Mouse (Mus musculus) liver, embryonic 15.5 days (tissue): Measurements from ENCODE around the gene Olfr1537. TPM values are rescaled to one million over a fixed set of nuclear protein-coding genes. Genes with fewer than 3 reads are reported as not detected.

Source experiments
- ATAC-seq: fragments of 200-750 bp; cut with Nextera tagmentation; 2 replicates; pipeline ENCODE4 v1.8.0; 2017; ENCODE audit warnings: moderate number of reproducible peaks, mild to moderate bottlenecking, moderate library complexity; ENCODE audit not compliant: insufficient read depth
- H3K27ac ChIP-seq: fragments of 300-500 bp; sonication (generic); replicated peaks from 2 replicates; pipeline ENCODE4 v1.5.1; 2015; ENCODE audit warnings: mild to moderate bottlenecking, inconsistent platforms
- H3K27me3 ChIP-seq: fragments of 300-500 bp; sonication (generic); 2 replicates; pipeline ENCODE4 v1.6.1; 2015; ENCODE audit warnings: mild to moderate bottlenecking, inconsistent platforms
- H3K36me3 ChIP-seq: fragments of 300-500 bp; sonication (generic); replicated peaks from 2 replicates; pipeline ENCODE4 v1.6.1; 2015; ENCODE audit warnings: moderate library complexity, mild to moderate bottlenecking, inconsistent platforms
- H3K4me1 ChIP-seq: fragments of 300-500 bp; sonication (generic); replicated peaks from 2 replicates; pipeline ENCODE4 v1.6.1; 2015; ENCODE audit warnings: inconsistent platforms
- H3K4me2 ChIP-seq: fragments of 300-500 bp; sonication (generic); 2 replicates; pipeline ENCODE4 v1.6.1; 2015; ENCODE audit warnings: moderate library complexity, mild to moderate bottlenecking, inconsistent platforms
- H3K4me3 ChIP-seq: fragments of 300-500 bp; sonication (generic); replicated peaks from 2 replicates; pipeline ENCODE4 v1.5.1; 2015; ENCODE audit warnings: mild to moderate bottlenecking, inconsistent platforms
- H3K9ac ChIP-seq: fragments of 300-500 bp; sonication (generic); 2 replicates; pipeline ENCODE4 v1.6.1; 2015; ENCODE audit warnings: moderate library complexity, mild to moderate bottlenecking, inconsistent platforms
- H3K9me3 ChIP-seq: fragments of 300-500 bp; sonication (generic); replicated peaks from 2 replicates; pipeline ENCODE4 v1.6.1; 2016; ENCODE audit warnings: inconsistent platforms
- WGBS: fragments of 180-500 bp; shearing (Covaris S2); methylation state at CpG from one replicate; pipeline ENCODE4 v1.1.7; 2015; ENCODE audit warnings: mixed read lengths; ENCODE audit not compliant: insufficient replicate concordance; 5-methylcytosine and 5-hydroxymethylcytosine counted together
- polyA plus RNA-seq: library from polyadenylated mRNA; unstranded; fragments of >200 nt; fragmentation: Nextera tagmentation; extraction: Ambion mirVana; gene quantifications from 2 replicates; pipeline ENCODE4 v1.2.1, GENCODE M21; 2015

Gene Olfr1537
- polyA plus RNA-seq, result not detected in 2 replicates

- 69% methylated on average over 1 of the region's 1 CpGs for WGBS
Observed at GRCm38 (mm10) chr9:39249894-39250293, at the start of gene Olfr1537. Gene Olfr1537 (minus strand): TSS chr9:39249994.

GRCm38 (mm10) chr9:39287136-39287535, 37.3 kb upstream of the Olfr1537 start:
- no peak for ATAC-seq
- 54% methylated on average over 2 of the region's 2 CpGs for WGBS
- Histone ChIP-seq H3K27ac (no peak overlapping the region), H3K4me3 (no peak overlapping the region), H3K9me3 (no peaks in the 10 kb centered on the region), H3K9ac (no peak overlapping the region), H3K27me3 (no peaks in the 10 kb centered on the region), H3K4me2 (no peak overlapping the region), H3K4me1 (no peaks in the 10 kb centered on the region), H3K36me3 (no peaks in the 10 kb centered on the region)

More at GRCm38 (mm10) chr9:39249894-39250293, at the start of gene Olfr1537:
- Histone ChIP-seq H3K27me3 (no peaks in the 10 kb centered on the region), H3K36me3 (no peaks in the 10 kb centered on the region), H3K9me3 (no peaks in the 10 kb centered on the region), H3K4me3 (no peak within 1 kb of the TSS), H3K4me1 (no peaks in the 10 kb centered on the region), H3K4me2 (no peak within 1 kb of the TSS), H3K9ac (no peak within 1 kb of the TSS), H3K27ac (no peak within 1 kb of the TSS)
- ATAC-seq, result no peak

- H3K9ac ChIP-seq, result no peak within 1 kb of the TSS
- WGBS, result 67% methylated on average over 3 of the region's 3 CpGs
- H3K27me3 ChIP-seq, result no peaks in the 10 kb centered on the region
- H3K27ac ChIP-seq, result no peak within 1 kb of the TSS
- no peaks in the 10 kb centered on the region for H3K4me1 ChIP-seq
- no peaks in the 10 kb centered on the region for H3K9me3 ChIP-seq
- no peak for ATAC-seq
- H3K4me2 ChIP-seq, result no peak within 1 kb of the TSS
- H3K36me3 ChIP-seq, result no peaks in the 10 kb centered on the region
- no peak within 1 kb of the TSS for H3K4me3 ChIP-seq
Observed at GRCm38 (mm10) chr9:39276718-39277117, 26.9 kb upstream of the Olfr1537 start, which contains the start of gene Olfr945. Gene Olfr945 (minus strand): TSS chr9:39276818.

- no peaks in the 10 kb centered on the region for H3K36me3 ChIP-seq
- no peaks in the 10 kb centered on the region for H3K4me1 ChIP-seq
- H3K4me3 ChIP-seq, result no peak within 1 kb of the TSS
- no peak within 1 kb of the TSS for H3K4me2 ChIP-seq
- H3K9ac ChIP-seq, result no peak within 1 kb of the TSS
- no peak within 1 kb of the TSS for H3K27ac ChIP-seq
- no peak for ATAC-seq
- no peaks in the 10 kb centered on the region for H3K27me3 ChIP-seq
- H3K9me3 ChIP-seq, result no peaks in the 10 kb centered on the region
Observed at GRCm38 (mm10) chr9:39201620-39202019, 48.2 kb downstream of the Olfr1537 start, which contains the start of gene Olfr944. Gene Olfr944 (plus strand): TSS chr9:39201920.

Other genes with a start within 250 kb of the Olfr1537 start
- not detected in 2 replicates for gene Olfr146, start 226.6 kb downstream of the Olfr1537 start, polyA plus RNA-seq
- gene Olfr937, start 185.0 kb downstream of the Olfr1537 start, polyA plus RNA-seq, result not detected in 2 replicates
- gene Olfr938, start 171.1 kb downstream of the Olfr1537 start, polyA plus RNA-seq, result not detected in 2 replicates
- not detected in 2 replicates for gene Olfr27, start 121.9 kb downstream of the Olfr1537 start, polyA plus RNA-seq
- gene Olfr943, start 83.7 kb downstream of the Olfr1537 start, polyA plus RNA-seq, result not detected in 2 replicates
- not detected in 2 replicates for gene Olfr944, start 48.1 kb downstream of the Olfr1537 start, polyA plus RNA-seq
- gene Olfr945, start 26.8 kb upstream of the Olfr1537 start, polyA plus RNA-seq, result not detected in 2 replicates
- gene Olfr948, start 76.1 kb upstream of the Olfr1537 start, polyA plus RNA-seq, result not detected in 2 replicates
- not detected in 2 replicates for gene Olfr951, start 137.4 kb upstream of the Olfr1537 start, polyA plus RNA-seq
- not detected in 2 replicates for gene Olfr952, start 177.2 kb upstream of the Olfr1537 start, polyA plus RNA-seq
- not detected in 2 replicates for gene Olfr954, start 206.7 kb upstream of the Olfr1537 start, polyA plus RNA-seq
- gene Olfr955, start 221.9 kb upstream of the Olfr1537 start, polyA plus RNA-seq, result not detected in 2 replicates
- gene Olfr44, start 244.0 kb upstream of the Olfr1537 start, polyA plus RNA-seq, result not detected in 2 replicates